ENCODE assay signal across 8 mouse cellular contexts in genomic region chr15:85612660-85613357, GRCm38 (mm10). TPM values are rescaled to one million over a fixed set of nuclear protein-coding genes. Genes with fewer than 3 reads are reported as not detected.
DNase-seq lines count a peak whose midpoint lies in the region; ATAC-seq and TF ChIP-seq lines count a peak whose summit lies in the region.

No protein-coding gene starts in this region.

- no peak overlapping the region for H3K27ac ChIP-seq in liver, embryonic 14.5 days

- WGBS in liver, embryonic 14.5 days (ENCODE audit: insufficient replicate concordance): 50% methylated on average over 8 of the region's 8 CpGs

- peaks cover 3% of the 10 kb centered on the region for H3K27me3 ChIP-seq in liver, embryonic 14.5 days (ENCODE audit: control insufficient read depth, insufficient read depth, low read length)

- no peak overlapping the region for H3K4me3 ChIP-seq in liver, embryonic 14.5 days (ENCODE audit: insufficient read depth in 1 of 2, low read depth in 2 of 2, low read length in 2 of 2)

- intact Hi-C loops in heart, postnatal 14 days (cut with DNase I): loop anchor here (1.0 to 5.0 kb wide), 2 partner anchors 74 to 97 kb away; no protein-coding TSS in a partner anchor
- intact Hi-C loops in gastrocnemius, postnatal 14 days (cut with DNase I; ENCODE audit: low total_unique reads): no loop called here

- no peak for TF ChIP-seq EP300 in liver, embryonic 14.5 days (IDR thresholded peaks at IDR 0.05; ENCODE audit: low read depth)

- peak; percentile 80 for TF ChIP-seq CTCF in liver, embryonic 14.5 days (IDR thresholded peaks at IDR 0.05; ENCODE audit: low read depth)

- DNase-seq in gastrocnemius, postnatal 10 days: peak; percentile 50
- DNase-seq in gastrocnemius, adult 8-10 months (ENCODE audit: low spot score in 2 of 2): no peak
- DNase-seq in B cell, adult 2 months: peak; percentile 71 to 75
- peak; percentile 37 for DNase-seq in T-cell, adult 2 months (ENCODE audit: low spot score)
- DNase-seq in heart, postnatal 14 days: peak; percentile 47 to 63
- no peak for DNase-seq in liver, embryonic 14.5 days (ENCODE audit: low read depth in 3 of 3, low spot score in 3 of 3)
- DNase-seq in retina, postnatal 1 day: peak; percentile 68
- no peak for DNase-seq in gastrocnemius, postnatal 14 days

- no peak overlapping the region for H3K9ac ChIP-seq in liver, embryonic 14.5 days (replicated peaks)

- no peak for ATAC-seq in liver, embryonic 14.5 days (ENCODE audit: insufficient read depth)

- no peaks in the 10 kb centered on the region for H3K9me3 ChIP-seq in liver, embryonic 14.5 days (ENCODE audit: control insufficient read depth, low read length)

- H3K36me3 ChIP-seq in liver, embryonic 14.5 days (replicated peaks; ENCODE audit: control insufficient read depth, insufficient read depth, low read depth): no peaks in the 10 kb centered on the region

- no peaks in the 10 kb centered on the region for H3K4me1 ChIP-seq in liver, embryonic 14.5 days (replicated peaks; ENCODE audit: control insufficient read depth in 2 of 2, insufficient read depth in 2 of 2, low read length in 1 of 2)

- H3K4me2 ChIP-seq in liver, embryonic 14.5 days (ENCODE audit: low read depth): no peak overlapping the region

RNA-seq across cellular contexts. Expression of gene Wnt7b, which starts 30.5 kb away (rescaled TPM):
- under 1 TPM; 0.07 to 0.16 TPM for total RNA-seq in gastrocnemius, postnatal 10 days (2021)
- under 1 TPM in 1 of 4 experiments, not detected in 3; 0.19 TPM for total RNA-seq in gastrocnemius, adult 8-10 months (2022)
- total RNA-seq in heart, postnatal 14 days (2021): under 1 TPM; 0.20 to 0.88 TPM
- 0.08 and 0.19 TPM in 2 replicates for polyA plus RNA-seq in liver, embryonic 14.5 days (2012; rRNA removed)
- polyA plus RNA-seq in liver, embryonic 14.5 days (2014; fragmentation: Nextera tagmentation; extraction: Ambion mirVana): 0.03 and 0.29 TPM in 2 replicates
- total RNA-seq in gastrocnemius, postnatal 14 days (2021): under 1 TPM; 0.09 to 0.12 TPM

Comparison
In these comparisons a context has a peak if more than half of its experiments do, and no peak if none do; other contexts are left out.
1. DNase-seq: peak in gastrocnemius, postnatal 10 days (single experiment), B cell, adult 2 months (2 of 2), T-cell, adult 2 months (single experiment), heart, postnatal 14 days (2 of 2) and retina, postnatal 1 day (single experiment); none in gastrocnemius, adult 8-10 months (0 of 2), liver, embryonic 14.5 days (0 of 3) and gastrocnemius, postnatal 14 days (single experiment).